Mouse (Mus musculus): ENCODE measurements around the gene Klhdc2.
A peak's percentile ranks its signal among the peaks of the same experiment; 100 is the strongest.

Gene Klhdc2

GRCm38 (mm10) chr12:69296511-69297410, at the start of gene Klhdc2:
Gene Klhdc2, plus strand, starts transcription at chr12:69296681.
- peak; percentile 72 to 76 for DNase-seq

GRCm38 (mm10) chr12:69249766-69250165, 46.7 kb upstream of the Klhdc2 start:
- DNase-seq, result no peak

GRCm38 (mm10) chr12:69250756-69251155, 45.7 kb upstream of the Klhdc2 start:
- DNase-seq, result no peak

- DNase-seq, result no peak
These were observed 42.7 kb upstream of the Klhdc2 start for GRCm38 (mm10) chr12:69253806-69254205.

- peak; percentile 31 to 39 for DNase-seq
These were observed 38.6 kb upstream of the Klhdc2 start for GRCm38 (mm10) chr12:69257836-69258235.

GRCm38 (mm10) chr12:69262251-69262650, 34.2 kb upstream of the Klhdc2 start:
- DNase-seq, result no peak

- DNase-seq, result no peak
These were observed 31.4 kb upstream of the Klhdc2 start for GRCm38 (mm10) chr12:69265031-69265430.

GRCm38 (mm10) chr12:69267956-69268632, 28.4 kb upstream of the Klhdc2 start:
- DNase-seq, result no peak

GRCm38 (mm10) chr12:69268956-69269355, 27.5 kb upstream of the Klhdc2 start:
- no peak for DNase-seq

- no peak for DNase-seq
These were observed 16.5 kb upstream of the Klhdc2 start for GRCm38 (mm10) chr12:69279931-69280469.

- no peak for DNase-seq
These were observed 15.6 kb upstream of the Klhdc2 start for GRCm38 (mm10) chr12:69280915-69281314.

GRCm38 (mm10) chr12:69283146-69283545, 13.3 kb upstream of the Klhdc2 start:
- DNase-seq, result no peak

GRCm38 (mm10) chr12:69287535-69287934, 8.9 kb upstream of the Klhdc2 start:
- DNase-seq, result peak; percentile 26 to 32

GRCm38 (mm10) chr12:69288699-69289098, 7.8 kb upstream of the Klhdc2 start:
- no peak for DNase-seq

GRCm38 (mm10) chr12:69292401-69292800, 4.1 kb upstream of the Klhdc2 start:
- no peak for DNase-seq

- DNase-seq, result no peak
These were observed 2.7 kb upstream of the Klhdc2 start for GRCm38 (mm10) chr12:69293815-69294214.

GRCm38 (mm10) chr12:69294936-69295335, 1.5 kb upstream of the Klhdc2 start:
- DNase-seq, result peak; percentile 9 to 17

GRCm38 (mm10) chr12:69295651-69296050, 830 bp upstream of the Klhdc2 start:
- DNase-seq, result peak; percentile 12 to 14

GRCm38 (mm10) chr12:69297411-69298150, 1.1 kb downstream of the Klhdc2 start:
- no peak for DNase-seq

GRCm38 (mm10) chr12:69298281-69298680, 1.8 kb downstream of the Klhdc2 start:
- DNase-seq, result peak in 1 of 2 experiments; percentile 12

- DNase-seq, result no peak
These were observed 2.8 kb downstream of the Klhdc2 start for GRCm38 (mm10) chr12:69299231-69299630.

- DNase-seq, result no peak
These were observed 3.4 kb downstream of the Klhdc2 start for GRCm38 (mm10) chr12:69299831-69300230.

GRCm38 (mm10) chr12:69300391-69300790, 3.9 kb downstream of the Klhdc2 start:
- no peak for DNase-seq
